Mouse (Mus musculus): Measurements from ENCODE around the gene Aldh3b1. TPM values are rescaled to one million over a fixed set of nuclear protein-coding genes. Genes with fewer than 3 reads are reported as not detected.
A peak's percentile ranks its signal among the peaks of the same experiment; 100 is the strongest.
"Not testable (repeated sequence)": the region's sequence is repeated elsewhere in the genome, so short reads cannot be mapped to it uniquely, and the experiment has no call there.

Aldh3b1 gene
- polyA plus RNA-seq (2011; ENCODE audit: insufficient read depth, insufficient read length, low replicate concordance, missing spikeins) = 12.7 and 47.1 TPM in 2 replicates

DNA sequence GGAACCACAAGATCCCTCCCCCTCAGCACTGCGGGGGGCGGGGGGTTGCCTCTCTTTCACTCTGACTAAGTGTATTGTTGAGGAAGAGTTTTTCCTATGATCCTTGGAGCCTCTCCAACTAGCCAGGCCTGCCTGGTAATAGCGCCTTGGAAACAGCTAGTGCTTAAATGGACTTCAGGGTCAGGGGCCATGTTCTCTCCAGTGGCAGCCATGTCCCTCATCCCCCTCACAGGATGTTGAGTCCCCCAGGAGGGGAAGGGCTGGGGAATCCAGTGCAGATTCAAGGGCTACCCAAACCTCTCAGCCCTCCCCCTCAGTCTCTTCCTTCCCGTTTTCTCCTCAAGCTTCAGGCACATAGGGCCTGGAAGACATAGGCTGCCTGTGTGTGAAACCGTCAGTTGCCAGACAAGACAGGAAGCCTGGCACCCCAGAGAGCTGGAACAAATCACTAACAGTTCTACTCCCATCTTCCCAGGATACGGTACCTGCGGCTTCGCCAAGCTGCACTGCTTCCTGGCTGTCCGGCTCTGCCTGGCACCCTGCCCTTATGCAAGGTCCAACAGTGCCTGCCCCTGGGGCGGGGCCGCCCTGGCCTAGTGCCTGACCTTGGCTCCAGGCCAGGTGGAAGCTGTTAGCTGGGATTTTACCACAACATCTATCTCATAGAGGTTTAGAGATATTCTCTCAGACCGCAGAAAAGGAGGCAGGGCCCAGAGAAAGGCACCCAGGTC lies at the start of gene Aldh3b1:
TSS of gene Aldh3b1 (minus strand) at position 598 of the 731 bp plus-strand sequence.
- peak within 1 kb of the TSS; percentile 82 for H3K27ac ChIP-seq (ENCODE audit: control insufficient read depth, insufficient read depth, low read depth, low read length, poor library complexity)
- peak within 1 kb of the TSS; percentile 66 for H3K4me3 ChIP-seq (replicated peaks; ENCODE audit: control insufficient read depth, low read depth, low read length)
- peak; percentile 46; the same call in 1 of the 2 replicates for TF ChIP-seq POLR2A (IDR thresholded peaks at IDR 0.05; ENCODE audit: borderline replicate concordance, control insufficient read depth, low read depth, low read length)
- no peak for TF ChIP-seq CTCF (IDR thresholded peaks at IDR 0.05; ENCODE audit: control insufficient read depth, insufficient read depth, low read length)
- WGBS = 3% methylated on average over 12 of the region's 12 CpGs
- H3K4me1 ChIP-seq (ENCODE audit: control insufficient read depth, insufficient read depth, low read length) = peaks cover 20% of the 10 kb centered on the region

DNA sequence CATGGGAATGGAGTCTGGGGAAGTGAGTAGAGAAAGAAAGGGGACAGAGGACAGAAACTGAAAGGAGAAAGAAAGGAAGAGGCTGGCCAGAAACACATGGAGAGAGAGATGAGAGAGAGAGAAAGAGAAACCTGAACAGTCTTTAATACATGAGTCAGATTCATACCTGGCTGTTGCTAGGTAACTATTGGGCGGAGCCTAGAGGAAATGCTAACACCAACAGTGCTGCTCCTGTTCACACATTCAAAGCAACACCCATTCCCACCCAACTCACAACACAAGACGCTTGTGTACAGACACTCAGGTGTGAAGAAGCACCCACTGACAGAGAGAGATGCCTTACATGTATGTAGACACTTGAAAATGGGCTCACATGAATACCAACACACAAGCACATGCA lies 46.3 kb upstream of the Aldh3b1 start:
- Histone ChIP-seq H3K27ac (ENCODE audit: control insufficient read depth, insufficient read depth, low read depth, low read length, poor library complexity) (no peak overlapping the region), H3K4me3 (replicated peaks; ENCODE audit: control insufficient read depth, low read depth, low read length) (no peak overlapping the region), H3K4me1 (ENCODE audit: control insufficient read depth, insufficient read depth, low read length) (no peaks in the 10 kb centered on the region; the same call in 1 of the 2 replicates)
- 80% methylated on average over 2 of the region's 2 CpGs for WGBS
- TF ChIP-seq POLR2A (IDR thresholded peaks at IDR 0.05; ENCODE audit: borderline replicate concordance, control insufficient read depth, low read depth, low read length) = no peak
- TF ChIP-seq CTCF (IDR thresholded peaks at IDR 0.05; ENCODE audit: control insufficient read depth, insufficient read depth, low read length) = no peak

DNA sequence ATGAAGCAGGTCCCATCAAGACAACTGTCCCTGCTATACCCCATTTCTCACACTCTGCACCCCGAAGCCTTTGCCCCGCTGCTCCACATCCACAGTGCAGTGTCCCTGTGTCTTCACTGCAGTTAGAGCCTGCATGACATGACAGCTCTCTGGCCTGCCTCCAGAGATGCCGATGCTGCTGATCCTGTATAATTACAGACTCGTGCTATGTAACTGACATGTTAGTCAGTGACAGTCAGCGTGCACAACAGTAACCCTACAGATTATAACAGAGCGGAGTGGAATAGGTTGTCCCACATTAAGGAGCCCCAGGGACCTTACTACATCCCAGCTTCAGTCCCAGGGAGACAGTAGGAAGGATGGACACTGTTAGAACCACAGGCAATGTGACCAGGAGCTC lies 45.0 kb upstream of the Aldh3b1 start:
- not testable (repeated sequence) for H3K4me1 ChIP-seq (ENCODE audit: control insufficient read depth, insufficient read depth, low read length); H3K4me3 ChIP-seq (replicated peaks; ENCODE audit: control insufficient read depth, low read depth, low read length); H3K27ac ChIP-seq (ENCODE audit: control insufficient read depth, insufficient read depth, low read depth, low read length, poor library complexity)
- WGBS = 88% methylated on average over 6 of the region's 6 CpGs

DNA sequence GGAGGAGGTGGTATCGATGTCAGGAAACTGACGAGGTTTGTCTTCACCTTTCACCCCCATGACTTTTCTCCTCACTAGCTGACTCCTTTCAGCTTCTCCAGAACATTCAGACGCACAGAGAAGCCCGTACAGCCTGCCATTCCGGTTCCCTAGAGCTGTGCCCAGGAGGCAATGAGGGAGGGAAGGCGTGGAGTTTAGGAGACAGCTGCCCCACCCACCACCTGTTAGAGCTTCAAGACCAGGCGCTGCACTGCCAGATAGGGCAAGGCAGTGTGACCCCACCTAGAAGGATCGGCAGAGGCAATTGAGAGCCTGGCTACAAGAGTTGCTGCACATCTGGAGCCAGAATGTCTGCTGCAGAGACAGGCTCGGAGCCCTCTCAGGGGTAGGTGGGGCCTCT lies 42.6 kb upstream of the Aldh3b1 start, which contains the start of gene Aldh3b2:
TSS of gene Aldh3b2 (plus strand) at position 100 of the 400 bp plus-strand sequence.
- Histone ChIP-seq H3K4me3 (replicated peaks; ENCODE audit: control insufficient read depth, low read depth, low read length) (peak within 1 kb of the TSS; percentile 8), H3K27ac (ENCODE audit: control insufficient read depth, insufficient read depth, low read depth, low read length, poor library complexity) (no peak within 1 kb of the TSS), H3K4me1 (ENCODE audit: control insufficient read depth, insufficient read depth, low read length) (no peaks in the 10 kb centered on the region; the same call in 1 of the 2 replicates)
- TF ChIP-seq CTCF (IDR thresholded peaks at IDR 0.05; ENCODE audit: control insufficient read depth, insufficient read depth, low read length) = no peak
- no peak for TF ChIP-seq POLR2A (IDR thresholded peaks at IDR 0.05; ENCODE audit: borderline replicate concordance, control insufficient read depth, low read depth, low read length)
- WGBS = 67% methylated on average over 9 of the region's 9 CpGs

DNA sequence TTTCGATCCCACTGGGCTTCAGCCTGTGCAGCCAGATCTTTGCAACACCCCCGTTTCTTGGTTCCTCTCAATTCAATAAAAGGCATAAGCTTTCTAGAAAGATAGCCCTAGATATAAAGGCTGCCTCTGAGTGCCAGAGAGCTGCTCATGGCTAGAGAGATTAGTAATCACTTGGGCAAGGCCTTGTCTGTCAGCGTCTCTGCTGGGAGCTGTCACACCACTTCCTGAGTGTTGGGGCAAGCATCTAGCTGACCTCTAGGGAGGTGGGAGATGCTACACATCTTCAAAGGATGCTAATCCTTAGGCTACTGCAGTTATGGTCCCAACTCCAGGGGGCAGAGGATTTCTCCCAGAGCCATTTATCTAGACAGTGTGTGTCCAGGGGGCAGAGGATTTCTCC lies 37.6 kb upstream of the Aldh3b1 start:
- TF ChIP-seq CTCF (IDR thresholded peaks at IDR 0.05; ENCODE audit: control insufficient read depth, insufficient read depth, low read length) (no peak), POLR2A (IDR thresholded peaks at IDR 0.05; ENCODE audit: borderline replicate concordance, control insufficient read depth, low read depth, low read length) (no peak)
- Histone ChIP-seq H3K4me3 (replicated peaks; ENCODE audit: control insufficient read depth, low read depth, low read length) (no peak overlapping the region), H3K27ac (ENCODE audit: control insufficient read depth, insufficient read depth, low read depth, low read length, poor library complexity) (peak overlapping the region; percentile 26; the same call in 1 of the 2 replicates), H3K4me1 (ENCODE audit: control insufficient read depth, insufficient read depth, low read length) (peaks cover 1% of the 10 kb centered on the region; the same call in 1 of the 2 replicates)
- 28% methylated on average over 3 of the region's 3 CpGs for WGBS

DNA sequence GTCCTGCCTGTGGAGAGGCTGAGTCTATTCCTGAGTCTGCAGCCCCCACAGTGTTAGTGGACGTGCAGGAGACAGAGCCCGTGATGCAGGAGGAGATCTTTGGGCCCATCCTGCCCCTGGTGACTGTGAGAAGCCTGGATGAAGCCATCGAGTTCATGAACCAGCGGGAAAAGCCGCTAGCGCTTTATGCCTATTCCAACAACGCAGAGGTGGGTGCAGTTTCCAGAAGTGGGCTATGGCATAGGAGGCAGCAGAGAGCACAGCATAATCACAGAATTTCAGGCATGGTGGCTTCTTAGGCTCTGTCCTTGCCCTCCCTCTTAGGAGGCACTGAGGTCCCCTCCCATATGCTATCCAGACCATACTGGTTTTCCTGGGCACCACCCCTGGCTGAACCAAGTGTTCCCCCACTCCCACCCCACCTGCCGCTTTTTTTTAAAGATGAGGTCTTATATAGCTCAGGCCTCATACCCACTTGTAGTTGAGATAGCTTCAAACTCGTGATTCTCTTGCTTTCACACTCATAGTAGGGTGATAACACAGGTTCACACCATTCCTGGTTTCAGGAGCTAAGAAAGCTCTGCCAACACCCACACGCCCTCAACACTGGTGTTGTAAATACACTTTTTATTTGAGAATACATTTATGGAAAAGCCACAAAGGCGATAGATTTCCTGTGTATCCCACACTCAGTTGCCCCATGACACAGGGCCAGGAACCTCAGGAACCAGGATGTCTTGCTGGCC lies 36.9 kb upstream of the Aldh3b1 start:
- TF ChIP-seq POLR2A (IDR thresholded peaks at IDR 0.05; ENCODE audit: borderline replicate concordance, control insufficient read depth, low read depth, low read length) (no peak), CTCF (IDR thresholded peaks at IDR 0.05; ENCODE audit: control insufficient read depth, insufficient read depth, low read length) (0 out of 2 replicates have a peak, but pooled peaks have one; percentile 15)
- Histone ChIP-seq H3K4me3 (replicated peaks; ENCODE audit: control insufficient read depth, low read depth, low read length) (no peak overlapping the region), H3K27ac (ENCODE audit: control insufficient read depth, insufficient read depth, low read depth, low read length, poor library complexity) (peak overlapping the region; percentile 26; the same call in 1 of the 2 replicates), H3K4me1 (ENCODE audit: control insufficient read depth, insufficient read depth, low read length) (peaks cover 1% of the 10 kb centered on the region; the same call in 1 of the 2 replicates)
- 75% methylated on average over 11 of the region's 11 CpGs for WGBS

DNA sequence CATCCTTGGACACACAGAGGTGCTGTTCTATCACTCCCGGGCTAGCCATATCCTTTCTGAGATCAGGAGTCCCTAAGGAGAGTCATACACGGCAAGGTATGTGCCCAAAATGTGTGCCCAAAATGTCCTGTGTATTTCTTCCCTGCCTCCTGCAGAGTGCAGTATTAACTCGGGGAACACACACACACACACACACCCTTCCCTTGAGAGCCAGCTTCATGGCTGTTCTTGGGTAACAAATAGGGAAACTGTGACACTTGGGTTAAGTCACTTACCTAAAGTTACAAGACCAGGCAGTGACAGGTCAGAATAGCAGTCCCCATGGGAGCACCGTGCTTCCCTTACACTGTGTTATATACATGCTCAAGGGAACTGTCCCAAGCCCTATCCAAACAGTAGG lies 34.4 kb upstream of the Aldh3b1 start:
- WGBS = 59% methylated on average over 4 of the region's 4 CpGs
- H3K4me3 ChIP-seq (replicated peaks; ENCODE audit: control insufficient read depth, low read depth, low read length) = no peak overlapping the region
- H3K4me1 ChIP-seq (ENCODE audit: control insufficient read depth, insufficient read depth, low read length) = peaks cover 1% of the 10 kb centered on the region; the same call in 1 of the 2 replicates
- peak; percentile 28 for TF ChIP-seq CTCF (IDR thresholded peaks at IDR 0.05; ENCODE audit: control insufficient read depth, insufficient read depth, low read length)
- no peak for TF ChIP-seq POLR2A (IDR thresholded peaks at IDR 0.05; ENCODE audit: borderline replicate concordance, control insufficient read depth, low read depth, low read length)
- peak overlapping the region; percentile 34; the same call in 1 of the 2 replicates for H3K27ac ChIP-seq (ENCODE audit: control insufficient read depth, insufficient read depth, low read depth, low read length, poor library complexity)

DNA sequence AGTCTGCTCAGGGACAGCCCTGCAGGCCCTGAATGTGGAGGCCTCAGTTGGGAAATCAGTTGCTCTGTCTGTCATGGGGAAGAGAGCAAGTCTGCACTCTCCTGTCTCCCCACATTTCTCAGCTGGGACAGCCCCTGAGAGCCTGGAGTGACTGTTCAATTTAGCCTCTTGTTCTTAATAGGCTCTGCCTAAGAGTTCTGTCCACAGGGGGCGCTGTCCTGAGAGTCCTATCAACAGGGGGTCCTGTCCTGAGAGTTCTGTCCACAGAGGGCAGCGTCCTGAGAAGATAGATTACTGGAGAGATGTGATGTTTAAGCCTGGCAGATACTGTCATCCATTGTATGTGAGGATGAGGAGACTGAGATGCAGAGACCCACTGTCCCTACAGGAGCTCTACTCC lies 32.9 kb upstream of the Aldh3b1 start:
- Histone ChIP-seq H3K4me1 (ENCODE audit: control insufficient read depth, insufficient read depth, low read length) (peaks cover 1% of the 10 kb centered on the region; the same call in 1 of the 2 replicates), H3K4me3 (replicated peaks; ENCODE audit: control insufficient read depth, low read depth, low read length) (no peak overlapping the region), H3K27ac (ENCODE audit: control insufficient read depth, insufficient read depth, low read depth, low read length, poor library complexity) (no peak overlapping the region)
- TF ChIP-seq POLR2A (IDR thresholded peaks at IDR 0.05; ENCODE audit: borderline replicate concordance, control insufficient read depth, low read depth, low read length) (no peak), CTCF (IDR thresholded peaks at IDR 0.05; ENCODE audit: control insufficient read depth, insufficient read depth, low read length) (peak; percentile 34; the same call in 1 of the 2 replicates)
- 26% methylated on average over 2 of the region's 2 CpGs for whole genome bisulfite sequencing

DNA sequence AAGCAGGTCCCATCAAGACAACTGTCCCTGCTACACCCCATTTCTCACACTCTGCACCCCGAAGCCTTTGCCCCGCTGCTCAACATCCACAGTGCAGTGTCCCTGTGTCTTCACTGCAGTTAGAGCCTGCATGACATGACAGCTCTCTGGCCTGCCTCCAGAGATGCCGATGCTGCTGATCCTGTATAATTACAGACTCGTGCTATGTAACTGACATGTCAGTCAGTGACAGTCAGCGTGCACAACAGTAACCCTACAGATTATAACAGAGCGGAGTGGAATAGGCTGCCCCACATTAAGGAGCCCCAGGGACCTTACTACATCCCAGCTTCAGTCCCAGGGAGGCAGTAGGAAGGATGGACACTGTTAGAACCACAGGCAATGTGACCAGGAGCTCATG lies 32.2 kb upstream of the Aldh3b1 start:
- not testable (repeated sequence) for H3K4me1 ChIP-seq (ENCODE audit: control insufficient read depth, insufficient read depth, low read length); H3K27ac ChIP-seq (ENCODE audit: control insufficient read depth, insufficient read depth, low read depth, low read length, poor library complexity); H3K4me3 ChIP-seq (replicated peaks; ENCODE audit: control insufficient read depth, low read depth, low read length)
- 85% methylated on average over 6 of the region's 6 CpGs for WGBS
